In genomic region chr12:86421490-86421904, GRCm38 (mm10) we compare ENCODE assay signal across 8 mouse cellular contexts.
DNase-seq lines count a peak whose midpoint lies in the region; ATAC-seq and TF ChIP-seq lines count a peak whose summit lies in the region.

No protein-coding gene starts in this region.

- H3K9me3 ChIP-seq in midbrain, embryonic 16.5 days (replicated peaks; ENCODE audit: control insufficient read depth, low read length, poor library complexity, severe bottlenecking): no peaks in the 10 kb centered on the region

- TF ChIP-seq CTCF in brain, embryonic 14.5 days (IDR thresholded peaks at IDR 0.05; ENCODE audit: borderline replicate concordance, extremely low read depth, insufficient read depth, insufficient read length): no peak
- TF ChIP-seq CTCF in cortical plate, adult 2 months (IDR thresholded peaks at IDR 0.05; ENCODE audit: extremely low read depth, insufficient read depth, low read length): no peak
- no peak for TF ChIP-seq CTCF in heart, adult 2 months (IDR thresholded peaks at IDR 0.05)
- no peak for TF ChIP-seq CTCF in kidney, adult 2 months (conservative IDR thresholded peaks at IDR 0.05; ENCODE audit: insufficient read depth, insufficient read length, low read depth, low read length)

- H3K4me1 ChIP-seq in cortical plate, adult 2 months (ENCODE audit: control insufficient read depth, insufficient read depth, low read length): no peaks in the 10 kb centered on the region
- H3K4me1 ChIP-seq in heart, adult 2 months (ENCODE audit: control insufficient read depth, insufficient read depth, low read length): no peaks in the 10 kb centered on the region
- no peaks in the 10 kb centered on the region for H3K4me1 ChIP-seq in kidney, adult 2 months (ENCODE audit: control insufficient read depth, insufficient read depth, low read length)
- H3K4me1 ChIP-seq in midbrain, embryonic 16.5 days (ENCODE audit: control insufficient read depth, insufficient read depth, low read length): peaks cover 19% of the 10 kb centered on the region

- peak overlapping the region; percentile 83 for H3K9ac ChIP-seq in heart, adult 2 months (ENCODE audit: low read depth, low read length)
- peak overlapping the region; percentile 59 for H3K9ac ChIP-seq in midbrain, embryonic 16.5 days (ENCODE audit: low read depth, low read length)

- no peaks in the 10 kb centered on the region for H3K79me2 ChIP-seq in heart, adult 2 months (replicated peaks; ENCODE audit: control insufficient read depth, insufficient read depth, low read length)

- peak overlapping the region; percentile 80 for H3K4me2 ChIP-seq in midbrain, embryonic 16.5 days (ENCODE audit: low read length)

- DNase-seq in brain, embryonic 14.5 days (ENCODE audit: low read depth): peak; percentile 82
- peak; percentile 63 to 65 for DNase-seq in heart, adult 2 months
- peak; percentile 84 for DNase-seq in kidney, adult 2 months
- peak; percentile 32 to 58 for DNase-seq in left cerebral cortex, postnatal 36 days (ENCODE audit: low spot score in 2 of 2)
- no peak for DNase-seq in spleen, postnatal 10 days (ENCODE audit: low spot score in 2 of 2)
- DNase-seq in urinary bladder, postnatal 14 days (ENCODE audit: low spot score): no peak

- TF ChIP-seq EP300 in heart, adult 2 months (IDR thresholded peaks at IDR 0.05; ENCODE audit: insufficient read depth, low read depth, low read length): no peak

- no peaks in the 10 kb centered on the region for H3K36me3 ChIP-seq in heart, adult 2 months (ENCODE audit: control insufficient read depth, insufficient read depth, low read length)
- no peaks in the 10 kb centered on the region for H3K36me3 ChIP-seq in kidney, adult 2 months (ENCODE audit: control insufficient read depth, insufficient read depth, low read length)
- no peaks in the 10 kb centered on the region for H3K36me3 ChIP-seq in midbrain, embryonic 16.5 days (ENCODE audit: control insufficient read depth, insufficient read depth, low read length)

- peak overlapping the region; percentile 77 for H3K4me3 ChIP-seq in cortical plate, adult 2 months (ENCODE audit: insufficient read depth, low read length)
- H3K4me3 ChIP-seq in heart, adult 2 months: peak overlapping the region; percentile 57
- peak overlapping the region; percentile 79 for H3K4me3 ChIP-seq in kidney, adult 2 months (ENCODE audit: insufficient read depth, low read depth, low read length)
- H3K4me3 ChIP-seq in midbrain, embryonic 16.5 days (ENCODE audit: low read depth, low read length): peak overlapping the region; percentile 52

- under 1% methylated on average over 37 of the region's 37 CpGs for WGBS in heart, adult 2 months
- 1% methylated on average over 37 of the region's 37 CpGs for WGBS in kidney, adult 2 months
- WGBS in midbrain, embryonic 16.5 days: 1% methylated on average over 37 of the region's 37 CpGs

- no peak overlapping the region for H3K27ac ChIP-seq in cortical plate, adult 2 months (ENCODE audit: insufficient read depth, low read length)
- H3K27ac ChIP-seq in heart, adult 2 months: peak overlapping the region; percentile 70
- H3K27ac ChIP-seq in kidney, adult 2 months (ENCODE audit: insufficient read depth, low read depth, low read length): peak overlapping the region; percentile 79
- peak overlapping the region; percentile 19; the same call in 1 of the 2 replicates for H3K27ac ChIP-seq in midbrain, embryonic 16.5 days (ENCODE audit: low read length)

- TF ChIP-seq POLR2A in brain, embryonic 14.5 days (IDR thresholded peaks at IDR 0.05; ENCODE audit: borderline replicate concordance, extremely low read depth, insufficient read depth, insufficient read length, poor library complexity, severe bottlenecking): no peak
- TF ChIP-seq POLR2A in cortical plate, adult 2 months (IDR thresholded peaks at IDR 0.05; ENCODE audit: extremely low read depth, insufficient read depth, low read length): 0 out of 2 replicates have a peak, but pooled peaks have one; percentile 12
- peak; percentile 56; the same call in 1 of the 2 replicates for TF ChIP-seq POLR2A in heart, adult 2 months (IDR thresholded peaks at IDR 0.05; ENCODE audit: insufficient read depth, low read depth, low read length)
- peak; percentile 39 for TF ChIP-seq POLR2A in kidney, adult 2 months (IDR thresholded peaks at IDR 0.05; ENCODE audit: low read depth, low read length)

- H3K27me3 ChIP-seq in heart, adult 2 months (ENCODE audit: control insufficient read depth, insufficient read depth, low read length): peaks cover 4% of the 10 kb centered on the region; the same call in 1 of the 2 replicates
- no peaks in the 10 kb centered on the region; the same call in 1 of the 2 replicates for H3K27me3 ChIP-seq in kidney, adult 2 months (replicated peaks; ENCODE audit: control insufficient read depth, insufficient read depth, low read length)
- peaks cover 34% of the 10 kb centered on the region for H3K27me3 ChIP-seq in midbrain, embryonic 16.5 days (ENCODE audit: control insufficient read depth, insufficient read depth, low read depth, low read length)

- ATAC-seq in midbrain, embryonic 16.5 days: peak; percentile 91

- intact Hi-C loops in heart, adult 2 months (cut with DNase I): no loop called here
- intact Hi-C loops in left cerebral cortex, postnatal 36 days (cut with DNase I): no loop called here

Comparison
In these comparisons a context has a peak if more than half of its experiments do, and no peak if none do; other contexts are left out.
1. DNase-seq: peak in brain, embryonic 14.5 days (single experiment), heart, adult 2 months (2 of 2), kidney, adult 2 months (single experiment) and left cerebral cortex, postnatal 36 days (2 of 2); none in spleen, postnatal 10 days (0 of 2) and urinary bladder, postnatal 14 days (single experiment).
2. Peak in every context shown above with its lines, with median percentiles within 50 percentile points of each other: H3K4me3 ChIP-seq.